Mouse (Mus musculus) E14TG2a.4 (cell line): ENCODE measurements around the gene Igfbpl1.

Experiments used
- H3K27me3 ChIP-seq: 2 replicates; pipeline ENCODE4 v1.6.1; 2014; ENCODE audit warnings: low read length, control low read depth; ENCODE audit not compliant: insufficient read depth
- H3K36me3 ChIP-seq: 2 replicates; pipeline ENCODE4 v1.6.1; 2014; ENCODE audit warnings: low read length, control low read depth; ENCODE audit not compliant: insufficient read depth
- H3K4me1 ChIP-seq: replicated peaks from 2 replicates; pipeline ENCODE4 v1.6.1; 2014; ENCODE audit warnings: low read depth, low read length, control low read depth
- H3K4me3 ChIP-seq: replicated peaks from 2 replicates; pipeline ENCODE4 v1.5.1; 2014; ENCODE audit warnings: mild to moderate bottlenecking, low read length
- H3K9me3 ChIP-seq: 2 replicates; pipeline ENCODE4 v1.6.1; 2014; ENCODE audit warnings: low read length, control low read depth
- CTCF ChIP-seq: conservative IDR thresholded peaks from 2 replicates; pipeline ENCODE4 v1.5.1; 2014; ENCODE audit warnings: low read length
- NANOG ChIP-seq: IDR thresholded peaks from 2 replicates; pipeline ENCODE4 v1.6.1; 2014; ENCODE audit warnings: borderline replicate concordance, low read length, mixed read lengths
- POU5F1 ChIP-seq: IDR thresholded peaks from 2 replicates; pipeline ENCODE4 v1.6.1; 2014; ENCODE audit warnings: low read length, borderline replicate concordance

The Igfbpl1 gene

GRCm38 (mm10) chr4:45849419-45849818, 22.7 kb upstream of the Igfbpl1 start:
- H3K27me3 ChIP-seq = peaks cover 62% of the 10 kb centered on the region
- H3K4me1 ChIP-seq = peaks cover 38% of the 10 kb centered on the region
- H3K9me3 ChIP-seq = no peaks in the 10 kb centered on the region
- TF ChIP-seq POU5F1 (no peak), CTCF (no peak), NANOG (0 out of 2 replicates have a peak, but pooled peaks have one; percentile 11)
- H3K36me3 ChIP-seq = no peaks in the 10 kb centered on the region
- no peak overlapping the region for H3K4me3 ChIP-seq

- Histone ChIP-seq H3K4me1 (peaks cover 38% of the 10 kb centered on the region), H3K9me3 (no peaks in the 10 kb centered on the region), H3K36me3 (no peaks in the 10 kb centered on the region), H3K4me3 (peak overlapping the region; percentile 45), H3K27me3 (peaks cover 58% of the 10 kb centered on the region)
- TF ChIP-seq NANOG = no peak
- TF ChIP-seq CTCF = no peak
- TF ChIP-seq POU5F1 = no peak
Measured at GRCm38 (mm10) chr4:45848825-45849156, 22.1 kb upstream of the Igfbpl1 start.

GRCm38 (mm10) chr4:45848109-45848824, 21.5 kb upstream of the Igfbpl1 start, which contains the start of gene Stra6l:
TSS of gene Stra6l (plus strand) at chr4:45848664.
- Histone ChIP-seq H3K27me3 (peaks cover 55% of the 10 kb centered on the region), H3K4me1 (peaks cover 38% of the 10 kb centered on the region), H3K9me3 (no peaks in the 10 kb centered on the region), H3K4me3 (peak within 1 kb of the TSS; percentile 45), H3K36me3 (no peaks in the 10 kb centered on the region)
- TF ChIP-seq POU5F1 (no peak), CTCF (no peak), NANOG (no peak)

GRCm38 (mm10) chr4:45846263-45846662, 19.5 kb upstream of the Igfbpl1 start:
- Histone ChIP-seq H3K27me3 (peaks cover 44% of the 10 kb centered on the region), H3K4me1 (peaks cover 26% of the 10 kb centered on the region), H3K36me3 (no peaks in the 10 kb centered on the region), H3K9me3 (peaks cover 16% of the 10 kb centered on the region), H3K4me3 (no peak overlapping the region)
- TF ChIP-seq NANOG (no peak), POU5F1 (no peak), CTCF (no peak)

DNA sequence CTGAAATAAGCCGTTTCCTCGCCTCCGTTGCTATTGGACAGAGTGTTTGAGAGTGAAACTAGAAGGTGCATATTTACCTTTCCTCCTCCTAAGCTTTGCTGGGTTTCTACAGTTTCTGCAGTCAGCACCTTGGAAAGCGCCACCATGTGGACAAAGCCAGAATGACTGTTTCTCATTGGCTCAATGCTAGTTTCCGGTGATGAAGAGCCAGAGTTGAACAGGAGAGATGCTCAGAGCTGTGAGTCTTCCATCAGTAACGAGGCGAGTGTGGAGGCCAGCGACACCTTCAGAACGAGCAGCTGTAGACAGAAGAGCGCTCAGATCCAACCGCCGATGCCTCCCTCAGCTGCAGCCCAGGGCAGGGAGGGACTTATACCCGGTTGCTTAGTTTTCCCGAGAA, 17.6 kb upstream of the Igfbpl1 start:
- Histone ChIP-seq H3K4me1 (peaks cover 16% of the 10 kb centered on the region), H3K27me3 (peaks cover 36% of the 10 kb centered on the region), H3K4me3 (peak overlapping the region; percentile 46), H3K9me3 (peaks cover 16% of the 10 kb centered on the region), H3K36me3 (no peaks in the 10 kb centered on the region)
- TF ChIP-seq NANOG = no peak
- peak; percentile 50 for TF ChIP-seq CTCF

- TF ChIP-seq NANOG (no peak), POU5F1 (no peak; the same call in 1 of the 2 replicates), CTCF (no peak)
- Histone ChIP-seq H3K4me1 (peaks cover 39% of the 10 kb centered on the region), H3K9me3 (peaks cover 20% of the 10 kb centered on the region)
Measured at GRCm38 (mm10) chr4:45833461-45833860, 6.7 kb upstream of the Igfbpl1 start.

DNA sequence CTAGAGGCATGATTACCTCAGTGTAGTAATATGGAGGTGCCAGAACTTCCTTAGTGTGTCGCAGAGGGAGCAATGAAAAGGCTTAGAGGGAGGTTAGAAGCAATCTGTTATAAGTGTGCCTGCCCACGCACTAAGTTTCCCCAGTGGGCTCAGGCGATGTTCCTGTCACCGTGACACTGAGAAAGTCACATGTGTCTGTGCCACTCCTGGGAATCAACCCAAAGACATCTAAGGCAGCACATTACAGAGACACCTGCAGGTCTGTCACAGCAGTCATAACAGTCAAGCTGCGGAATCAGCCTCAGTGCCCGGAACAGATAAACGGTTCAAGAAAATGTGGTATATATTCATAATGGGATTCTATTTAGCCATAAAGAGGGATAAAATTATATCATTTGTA, 5.3 kb upstream of the Igfbpl1 start:
- Histone ChIP-seq H3K27me3 (peaks cover 47% of the 10 kb centered on the region), H3K4me3 (no peak overlapping the region), H3K36me3 (no peaks in the 10 kb centered on the region), H3K4me1 (peaks cover 41% of the 10 kb centered on the region), H3K9me3 (peaks cover 20% of the 10 kb centered on the region)
- TF ChIP-seq POU5F1 (no peak), NANOG (no peak)

More at GRCm38 (mm10) chr4:45833461-45833860, 6.7 kb upstream of the Igfbpl1 start:
- H3K36me3 ChIP-seq = no peaks in the 10 kb centered on the region
- H3K4me3 ChIP-seq = no peak overlapping the region
- peaks cover 32% of the 10 kb centered on the region for H3K27me3 ChIP-seq

GRCm38 (mm10) chr4:45829907-45830759, 3.4 kb upstream of the Igfbpl1 start:
- TF ChIP-seq NANOG = peak; percentile 42; the same call in 1 of the 2 replicates
- TF ChIP-seq CTCF = no peak
- peaks cover 48% of the 10 kb centered on the region for H3K4me1 ChIP-seq
- no peak overlapping the region for H3K4me3 ChIP-seq
- peaks cover 64% of the 10 kb centered on the region for H3K27me3 ChIP-seq
- H3K9me3 ChIP-seq = peaks cover 6% of the 10 kb centered on the region; the same call in 1 of the 2 replicates
- no peaks in the 10 kb centered on the region for H3K36me3 ChIP-seq
